Mouse (Mus musculus) liver, postnatal 0 days (tissue): Measurements from ENCODE around the gene Kirrel.

Experiments used
- CTCF ChIP-seq: sonication (generic); IDR thresholded peaks from 2 replicates; pipeline ENCODE4 v1.5.1; 2016; ENCODE audit warnings: antibody characterized with exemption, low read depth
- EP300 ChIP-seq: IDR thresholded peaks from 2 replicates; pipeline ENCODE4 v1.6.1; 2016; ENCODE audit warnings: antibody characterized with exemption, low read depth, mild to moderate bottlenecking

GRCm38 (mm10) chr3:87173103-87173444, 1.5 kb downstream of the Kirrel start:
- no peak for TF ChIP-seq CTCF
- TF ChIP-seq EP300: no peak
